In the genomic region with DNA sequence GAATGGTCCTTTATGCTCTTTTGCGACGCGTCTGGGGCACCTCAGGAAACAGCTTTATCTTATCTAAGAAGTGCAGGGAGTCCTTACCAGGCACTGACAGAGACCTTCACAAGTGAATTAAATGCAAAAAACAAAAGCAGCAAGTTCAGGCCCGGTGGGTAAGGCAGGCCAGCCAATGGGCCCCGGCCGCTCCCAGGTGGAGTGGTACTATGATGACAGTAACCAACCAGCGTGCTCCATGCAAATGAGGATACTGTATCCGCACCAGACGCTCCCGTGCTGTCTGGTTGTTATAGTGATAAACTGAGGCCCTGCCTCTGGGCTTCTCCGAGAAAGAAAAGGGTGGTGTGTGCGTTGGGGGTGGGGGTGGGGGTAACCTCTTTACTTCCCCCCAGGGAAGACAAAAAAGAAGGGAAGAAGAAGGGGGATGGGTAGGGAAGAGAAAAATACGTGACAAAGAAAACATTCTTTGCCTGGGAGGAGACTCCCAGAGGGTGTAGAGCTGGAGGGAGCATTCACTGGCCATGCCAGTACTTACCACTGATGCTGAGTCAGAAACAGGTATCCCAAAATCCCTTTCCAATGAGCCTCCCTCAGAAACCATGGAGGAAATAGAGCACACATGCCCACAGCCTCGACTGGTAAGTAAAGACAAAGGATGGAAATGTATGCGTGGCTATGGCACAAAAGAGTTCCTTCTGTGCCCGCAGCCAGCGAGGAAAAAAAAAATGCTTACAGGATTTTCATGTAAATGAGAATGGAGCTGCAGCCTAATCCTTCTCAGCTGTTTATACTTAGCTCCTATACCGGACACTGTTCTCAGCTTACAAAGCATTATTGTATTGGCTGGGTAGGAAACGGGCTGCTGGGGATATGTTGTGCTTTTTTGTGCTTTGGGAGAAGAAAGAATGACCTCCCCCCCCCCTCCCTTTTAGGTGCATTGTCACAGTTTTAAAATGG, we compare ENCODE assay signal across 8 mouse cellular contexts. TPM values are rescaled to one million over a fixed set of nuclear protein-coding genes. Genes with fewer than 3 reads are reported as not detected.
A peak's percentile ranks its signal among the peaks of the same experiment; 100 is the strongest.
DNase-seq lines count a peak whose midpoint lies in the region; ATAC-seq and TF ChIP-seq lines count a peak whose summit lies in the region.

No protein-coding gene starts in this region.

- peak overlapping the region; percentile 64 for H3K4me2 ChIP-seq in kidney, embryonic 15.5 days
- H3K4me2 ChIP-seq in limb, embryonic 14.5 days (replicated peaks; ENCODE audit: low read depth, low read length, severe bottlenecking) = peak overlapping the region; percentile 51
- peak overlapping the region; percentile 54 for H3K4me2 ChIP-seq in midbrain, embryonic 16.5 days (ENCODE audit: low read length)

- no peaks in the 10 kb centered on the region for H3K4me1 ChIP-seq in kidney, embryonic 15.5 days
- no peaks in the 10 kb centered on the region for H3K4me1 ChIP-seq in limb, embryonic 14.5 days (ENCODE audit: control insufficient read depth, insufficient read depth, low read length)
- H3K4me1 ChIP-seq in midbrain, embryonic 16.5 days (ENCODE audit: control insufficient read depth, insufficient read depth, low read length) = peaks cover 9% of the 10 kb centered on the region
- no peaks in the 10 kb centered on the region for H3K4me1 ChIP-seq in spleen, adult 2 months (ENCODE audit: control insufficient read depth, insufficient read depth, insufficient read length)

- H3K36me3 ChIP-seq in kidney, embryonic 15.5 days = no peaks in the 10 kb centered on the region
- H3K36me3 ChIP-seq in limb, embryonic 14.5 days (ENCODE audit: control insufficient read depth, insufficient read depth, low read length) = no peaks in the 10 kb centered on the region
- no peaks in the 10 kb centered on the region for H3K36me3 ChIP-seq in midbrain, embryonic 16.5 days (ENCODE audit: control insufficient read depth, insufficient read depth, low read length)
- no peaks in the 10 kb centered on the region for H3K36me3 ChIP-seq in spleen, adult 2 months (ENCODE audit: control insufficient read depth, insufficient read depth, low read length)

- peak overlapping the region; percentile 37 for H3K4me3 ChIP-seq in kidney, embryonic 15.5 days (replicated peaks)
- H3K4me3 ChIP-seq in limb, embryonic 14.5 days (replicated peaks; ENCODE audit: low read length) = peak overlapping the region; percentile 35
- peak overlapping the region; percentile 41 for H3K4me3 ChIP-seq in midbrain, embryonic 16.5 days (ENCODE audit: low read depth, low read length)
- H3K4me3 ChIP-seq in spleen, adult 2 months (ENCODE audit: extremely low read depth, insufficient read depth, insufficient read length) = peak overlapping the region; percentile 16; the same call in 1 of the 2 replicates

- no peak overlapping the region for H3K9ac ChIP-seq in kidney, embryonic 15.5 days
- peak overlapping the region; percentile 46 for H3K9ac ChIP-seq in limb, embryonic 14.5 days (ENCODE audit: low read depth, low read length, severe bottlenecking)
- H3K9ac ChIP-seq in midbrain, embryonic 16.5 days (ENCODE audit: low read depth, low read length) = peak overlapping the region; percentile 71

- 16% methylated on average over 19 of the region's 19 CpGs for WGBS in kidney, embryonic 15.5 days
- 18% methylated on average over 19 of the region's 19 CpGs for WGBS in limb, embryonic 14.5 days
- WGBS in midbrain, embryonic 16.5 days = 17% methylated on average over 19 of the region's 19 CpGs
- 23% methylated on average over 19 of the region's 19 CpGs for WGBS in spleen, adult 2 months

- peaks cover 25% of the 10 kb centered on the region for H3K27me3 ChIP-seq in kidney, embryonic 15.5 days
- H3K27me3 ChIP-seq in limb, embryonic 14.5 days (ENCODE audit: control insufficient read depth, insufficient read depth, low read length) = no peaks in the 10 kb centered on the region
- no peaks in the 10 kb centered on the region for H3K27me3 ChIP-seq in midbrain, embryonic 16.5 days (ENCODE audit: control insufficient read depth, insufficient read depth, low read depth, low read length)
- no peaks in the 10 kb centered on the region for H3K27me3 ChIP-seq in spleen, adult 2 months (ENCODE audit: control insufficient read depth, insufficient read depth, low read length)

- H3K27ac ChIP-seq in kidney, embryonic 15.5 days = no peak overlapping the region
- H3K27ac ChIP-seq in limb, embryonic 14.5 days (replicated peaks; ENCODE audit: low read depth, low read length) = peak overlapping the region; percentile 71
- H3K27ac ChIP-seq in midbrain, embryonic 16.5 days (ENCODE audit: low read length) = peak overlapping the region; percentile 94
- H3K27ac ChIP-seq in spleen, adult 2 months (ENCODE audit: insufficient read depth, low read length) = no peak overlapping the region; the same call in 1 of the 2 replicates

- ATAC-seq in kidney, embryonic 15.5 days (replicated peaks; ENCODE audit: low FRiP score) = peak; percentile 100
- peak; percentile 96 for ATAC-seq in limb, embryonic 14.5 days (ENCODE audit: low FRiP score, low read depth)
- peak; percentile 100 for ATAC-seq in midbrain, embryonic 16.5 days

- TF ChIP-seq CTCF in spleen, adult 2 months (IDR thresholded peaks at IDR 0.05; ENCODE audit: extremely low read depth, insufficient read depth, insufficient read length, insufficient replicate concordance) = no peak

- peak; percentile 84 for DNase-seq in 3T3-L1 (ENCODE audit: low read depth, low spot score)
- peak; percentile 59 for DNase-seq in adrenal gland, adult 2 months
- DNase-seq in embryo, embryonic 11 days = peak; percentile 76
- peak; percentile 3 to 8 for DNase-seq in heart, adult 18-20 months
- DNase-seq in limb, embryonic 14.5 days (ENCODE audit: low spot score) = peak; percentile 78
- DNase-seq in spleen, adult 2 months (ENCODE audit: low read depth in 1 of 2, low spot score in 2 of 2) = peak in 1 of 2 experiments; percentile 22

- no peaks in the 10 kb centered on the region for H3K9me3 ChIP-seq in kidney, embryonic 15.5 days (replicated peaks)
- no peaks in the 10 kb centered on the region for H3K9me3 ChIP-seq in limb, embryonic 14.5 days (ENCODE audit: control insufficient read depth, low read length)
- H3K9me3 ChIP-seq in midbrain, embryonic 16.5 days (replicated peaks; ENCODE audit: control insufficient read depth, low read length, poor library complexity, severe bottlenecking) = no peaks in the 10 kb centered on the region

- TF ChIP-seq POLR2A in limb, embryonic 14.5 days (IDR thresholded peaks at IDR 0.05; ENCODE audit: borderline replicate concordance, extremely low read depth, insufficient read depth, insufficient read length) = no peak
- TF ChIP-seq POLR2A in spleen, adult 2 months (IDR thresholded peaks at IDR 0.05; ENCODE audit: low read depth, low read length) = no peak

RNA-seq across cellular contexts. Expression of gene Pcyt1b, which starts 20.5 kb away (rescaled TPM):
- total RNA-seq in adrenal gland, adult 2 months (2021) = under 1 TPM; 0.69 TPM
- polyA plus RNA-seq in adrenal gland, adult 2 months (2012; rRNA removed) = 0.18 and 0.22 TPM in 2 replicates
- under 1 TPM; 0.07 to 0.15 TPM for total RNA-seq in heart, adult 18-20 months (2021)
- 1.3 and 1.6 TPM in 2 replicates for polyA plus RNA-seq in kidney, embryonic 15.5 days (2015; fragmentation: Nextera tagmentation; extraction: Ambion mirVana)
- polyA plus RNA-seq in limb, embryonic 14.5 days (2012; rRNA removed) = 3.3 and 3.4 TPM in 2 replicates
- 2.1 and 2.4 TPM in 2 replicates for polyA plus RNA-seq in limb, embryonic 14.5 days (2014; fragmentation: Nextera tagmentation; extraction: Ambion mirVana)
- 26.2 and 27.9 TPM in 2 replicates for polyA plus RNA-seq in midbrain, embryonic 16.5 days (2015; fragmentation: Nextera tagmentation; extraction: Ambion mirVana)
- polyA plus RNA-seq in spleen, adult 2 months (2012; rRNA removed) = 0.82 and 0.85 TPM in 2 replicates

RNA-seq across cellular contexts. Expression of gene Pola1, which starts 43.2 kb away (rescaled TPM):
- 1 to 10 TPM; 7.4 to 9.3 TPM for total RNA-seq in adrenal gland, adult 2 months (2021)
- polyA plus RNA-seq in adrenal gland, adult 2 months (2012; rRNA removed) = 0.10 and 0.11 TPM in 2 replicates
- 1 to 10 TPM; 4.9 to 5.5 TPM for total RNA-seq in heart, adult 18-20 months (2021)
- 21.7 and 23.2 TPM in 2 replicates for polyA plus RNA-seq in kidney, embryonic 15.5 days (2015; fragmentation: Nextera tagmentation; extraction: Ambion mirVana)
- 7.3 and 9.2 TPM in 2 replicates for polyA plus RNA-seq in limb, embryonic 14.5 days (2012; rRNA removed)
- polyA plus RNA-seq in limb, embryonic 14.5 days (2014; fragmentation: Nextera tagmentation; extraction: Ambion mirVana) = 14.2 and 14.5 TPM in 2 replicates
- polyA plus RNA-seq in midbrain, embryonic 16.5 days (2015; fragmentation: Nextera tagmentation; extraction: Ambion mirVana) = 4.5 and 4.6 TPM in 2 replicates
- 0.52 and 0.61 TPM in 2 replicates for polyA plus RNA-seq in spleen, adult 2 months (2012; rRNA removed)

Comparison
In these comparisons a context has a peak if more than half of its experiments do, and no peak if none do; other contexts are left out.
1. H3K27ac ChIP-seq: peak in limb, embryonic 14.5 days (single experiment) and midbrain, embryonic 16.5 days (single experiment); none in kidney, embryonic 15.5 days (single experiment) and spleen, adult 2 months (single experiment).
2. Peak in every context shown above with its lines, with median percentiles within 50 percentile points of each other: ATAC-seq, H3K4me2 ChIP-seq and H3K4me3 ChIP-seq.